Mouse (Mus musculus) hindbrain, embryonic 14.5 days (tissue): ENCODE results near the gene Cipc. TPM values are rescaled to one million over a fixed set of nuclear protein-coding genes. Genes with fewer than 3 reads are reported as not detected.

Source experiments
- ATAC-seq: fragments of 200-750 bp; cut with Nextera tagmentation; 2 replicates; pipeline ENCODE4 v1.8.0; 2017; ENCODE audit warnings: moderate number of reproducible peaks, mild to moderate bottlenecking, moderate TSS enrichment, moderate library complexity; ENCODE audit not compliant: low FRiP score
- DNase-seq: peaks from one replicate; pipeline ENCODE4 v3.0.0-alpha.2; 2015; ENCODE audit warnings: low spot score
- H3K27ac ChIP-seq: fragments of 300-500 bp; sonication (generic); 2 replicates; pipeline ENCODE4 v1.5.1; 2014; ENCODE audit warnings: mild to moderate bottlenecking, moderate library complexity
- H3K27me3 ChIP-seq: fragments of 300-500 bp; sonication (generic); 2 replicates; pipeline ENCODE4 v1.6.1; 2014; ENCODE audit warnings: mild to moderate bottlenecking, low read length, mixed read lengths; ENCODE audit not compliant: control insufficient read depth, insufficient read depth
- H3K36me3 ChIP-seq: fragments of 300-500 bp; sonication (generic); replicated peaks from 2 replicates; pipeline ENCODE4 v1.6.1; 2014; ENCODE audit not compliant: control insufficient read depth, insufficient read depth
- H3K4me1 ChIP-seq: fragments of 300-500 bp; sonication (generic); replicated peaks from 2 replicates; pipeline ENCODE4 v1.6.1; 2014; ENCODE audit warnings: antibody characterized with exemption, low read length, mixed read lengths; ENCODE audit not compliant: control insufficient read depth, insufficient read depth
- H3K4me2 ChIP-seq: fragments of 300-500 bp; sonication (generic); replicated peaks from 2 replicates; pipeline ENCODE4 v1.6.1; 2014; ENCODE audit warnings: mild to moderate bottlenecking, moderate library complexity
- H3K4me3 ChIP-seq: fragments of 300-500 bp; sonication (generic); replicated peaks from 2 replicates; pipeline ENCODE4 v1.5.1; 2014; ENCODE audit warnings: mild to moderate bottlenecking, low read length
- H3K9ac ChIP-seq: fragments of 300-500 bp; sonication (generic); 2 replicates; pipeline ENCODE4 v1.6.1; 2014
- H3K9me3 ChIP-seq: fragments of 300-500 bp; sonication (generic); 2 replicates; pipeline ENCODE4 v1.6.1; 2016; ENCODE audit warnings: low read length; ENCODE audit not compliant: control insufficient read depth
- WGBS: fragments of 180-500 bp; shearing (Covaris S2); extraction: QIAGEN DNeasy Blood & Tissue Kit; methylation state at CpG from one replicate; pipeline ENCODE4 v1.1.7; 2014; 5-methylcytosine and 5-hydroxymethylcytosine counted together
- polyA plus RNA-seq: library from polyadenylated mRNA; unstranded; fragments of >200 nt; fragmentation: Nextera tagmentation; extraction: Ambion mirVana; gene quantifications from 2 replicates; pipeline ENCODE4 v1.2.1, GENCODE M21; 2014

Gene Cipc
- polyA plus RNA-seq, 1 experiment from 2014 or later: 46.8 TPM

- H3K4me1 ChIP-seq: 0 out of 2 replicates have a peak, but pooled peaks cover 5% of the 10 kb centered on the region
- no peak overlapping the region for H3K4me3 ChIP-seq
- WGBS: 76% methylated on average over 7 of the region's 7 CpGs
- ATAC-seq: no peak
- H3K9ac ChIP-seq: no peak overlapping the region
- H3K4me2 ChIP-seq: no peak overlapping the region
- no peaks in the 10 kb centered on the region for H3K9me3 ChIP-seq
- no peak overlapping the region for H3K27ac ChIP-seq
- no peaks in the 10 kb centered on the region for H3K36me3 ChIP-seq
- no peak for DNase-seq
- no peaks in the 10 kb centered on the region for H3K27me3 ChIP-seq
Observed at GRCm38 (mm10) chr12:87002815-87003214, 56.0 kb downstream of the Cipc start.

GRCm38 (mm10) chr12:87003606-87004005 is 56.8 kb downstream of the Cipc start:
- no peak overlapping the region for H3K4me2 ChIP-seq
- no peak overlapping the region for H3K9ac ChIP-seq
- ATAC-seq (no peak), DNase-seq (no peak)
- no peaks in the 10 kb centered on the region for H3K9me3 ChIP-seq
- no peaks in the 10 kb centered on the region for H3K27me3 ChIP-seq
- H3K4me1 ChIP-seq: 0 out of 2 replicates have a peak, but pooled peaks cover 5% of the 10 kb centered on the region
- no peak overlapping the region for H3K27ac ChIP-seq
- H3K4me3 ChIP-seq: no peak overlapping the region
- H3K36me3 ChIP-seq: no peaks in the 10 kb centered on the region
- WGBS: 53% methylated on average over 3 of the region's 3 CpGs

DNA sequence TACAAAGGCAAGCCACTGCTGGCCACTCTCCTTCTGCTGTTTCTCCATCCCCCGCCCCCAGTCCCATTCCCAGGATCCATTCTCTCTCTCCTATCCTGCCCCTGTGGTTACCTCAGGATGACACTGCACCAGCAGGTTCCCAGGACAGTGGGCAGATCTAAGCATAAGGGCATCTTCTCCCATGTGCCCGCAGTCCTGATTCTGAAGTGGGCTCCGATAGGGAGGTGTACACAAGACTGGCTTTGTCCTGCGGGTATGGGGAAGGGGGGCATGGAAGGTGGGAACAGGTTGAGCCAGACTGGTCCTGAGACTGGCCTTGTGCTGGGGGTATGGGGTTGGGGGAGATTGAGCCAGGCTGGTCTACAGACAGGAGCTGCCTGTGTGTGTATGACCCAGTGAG is 57.8 kb downstream of the Cipc start:
- ATAC-seq (no peak), DNase-seq (no peak)
- H3K36me3 ChIP-seq: no peaks in the 10 kb centered on the region
- H3K4me3 ChIP-seq: no peak overlapping the region
- no peak overlapping the region for H3K4me2 ChIP-seq
- no peaks in the 10 kb centered on the region for H3K9me3 ChIP-seq
- H3K4me1 ChIP-seq: 0 out of 2 replicates have a peak, but pooled peaks cover 5% of the 10 kb centered on the region
- no peak overlapping the region for H3K9ac ChIP-seq
- H3K27me3 ChIP-seq: no peaks in the 10 kb centered on the region
- H3K27ac ChIP-seq: no peak overlapping the region
- WGBS: 91% methylated on average over 4 of the region's 4 CpGs

Other genes starting within 250 kb of the Cipc start
- gene Angel1, start 220.6 kb upstream of the Cipc start, polyA plus RNA-seq: 12.3 and 13.1 TPM in 2 replicates
- not detected in 2 replicates for gene Lrrc74a, start 212.7 kb upstream of the Cipc start, polyA plus RNA-seq
- 64.5 and 65.5 TPM in 2 replicates for gene Irf2bpl, start 62.2 kb upstream of the Cipc start, polyA plus RNA-seq
- 14.9 and 15.6 TPM in 2 replicates for gene Zdhhc22, start 43.4 kb downstream of the Cipc start, polyA plus RNA-seq
- gene Tmem63c, start 74.3 kb downstream of the Cipc start, polyA plus RNA-seq: 13.8 and 16.2 TPM in 2 replicates
- 3.2 and 5.0 TPM in 2 replicates for gene Ngb, start 155.5 kb downstream of the Cipc start, polyA plus RNA-seq
- 26.6 and 31.9 TPM in 2 replicates for gene Gstz1, start 200.1 kb downstream of the Cipc start, polyA plus RNA-seq
- 15.1 and 19.6 TPM in 2 replicates for gene Pomt2, start 200.9 kb downstream of the Cipc start, polyA plus RNA-seq